In genomic region chr7:82864991-82865771, GRCm38 (mm10) we compare ENCODE assay signal across 8 mouse cellular contexts. TPM values are rescaled to one million over a fixed set of nuclear protein-coding genes. Genes with fewer than 3 reads are reported as not detected.
DNase-seq lines count a peak whose midpoint lies in the region; ATAC-seq and TF ChIP-seq lines count a peak whose summit lies in the region.

No protein-coding gene starts in this region.

- peak overlapping the region; percentile 100 for H3K4me3 ChIP-seq in hindbrain, embryonic 12.5 days
- H3K4me3 ChIP-seq in liver, embryonic 14.5 days (ENCODE audit: insufficient read depth in 1 of 2, low read depth in 2 of 2, low read length in 2 of 2): peak overlapping the region; percentile 54 to 75
- peak overlapping the region; percentile 80 for H3K4me3 ChIP-seq in stomach, embryonic 14.5 days (ENCODE audit: low read depth, low read length)

- 1% methylated on average over 22 of the region's 22 CpGs for WGBS in hindbrain, embryonic 12.5 days
- 2% methylated on average over 22 of the region's 22 CpGs for WGBS in liver, embryonic 14.5 days (ENCODE audit: insufficient replicate concordance)
- 3% methylated on average over 22 of the region's 22 CpGs for WGBS in stomach, embryonic 14.5 days

- no peaks in the 10 kb centered on the region for H3K27me3 ChIP-seq in hindbrain, embryonic 12.5 days
- peaks cover 39% of the 10 kb centered on the region for H3K27me3 ChIP-seq in liver, embryonic 14.5 days (ENCODE audit: control insufficient read depth, insufficient read depth, low read length)
- H3K27me3 ChIP-seq in stomach, embryonic 14.5 days (ENCODE audit: control insufficient read depth, insufficient read depth, low read length): no peaks in the 10 kb centered on the region

- H3K36me3 ChIP-seq in hindbrain, embryonic 12.5 days: peaks cover 15% of the 10 kb centered on the region
- H3K36me3 ChIP-seq in liver, embryonic 14.5 days (replicated peaks; ENCODE audit: control insufficient read depth, insufficient read depth, low read depth): no peaks in the 10 kb centered on the region
- H3K36me3 ChIP-seq in stomach, embryonic 14.5 days (ENCODE audit: control insufficient read depth, insufficient read depth, low read length): peaks cover 2% of the 10 kb centered on the region

- H3K4me1 ChIP-seq in hindbrain, embryonic 12.5 days: peaks cover 18% of the 10 kb centered on the region
- no peaks in the 10 kb centered on the region for H3K4me1 ChIP-seq in liver, embryonic 14.5 days (replicated peaks; ENCODE audit: control insufficient read depth in 2 of 2, insufficient read depth in 2 of 2, low read length in 1 of 2)
- peaks cover 11% of the 10 kb centered on the region; the same call in 1 of the 2 replicates for H3K4me1 ChIP-seq in stomach, embryonic 14.5 days (ENCODE audit: control insufficient read depth, insufficient read depth, low read length)

- ATAC-seq in hindbrain, embryonic 12.5 days (ENCODE audit: low FRiP score): no peak
- no peak for ATAC-seq in liver, embryonic 14.5 days (ENCODE audit: insufficient read depth)
- ATAC-seq in stomach, embryonic 14.5 days (ENCODE audit: insufficient number of reproducible peaks, insufficient read depth, low FRiP score, low read depth): no peak
- no peak for ATAC-seq in megakaryocyte-erythroid progenitor cell, adult 5-6 weeks (replicated peaks; ENCODE audit: low FRiP score, low TSS enrichment, poor library complexity, severe bottlenecking)

- H3K9me3 ChIP-seq in hindbrain, embryonic 12.5 days (replicated peaks): no peaks in the 10 kb centered on the region
- H3K9me3 ChIP-seq in liver, embryonic 14.5 days (ENCODE audit: control insufficient read depth, low read length): no peaks in the 10 kb centered on the region
- no peaks in the 10 kb centered on the region for H3K9me3 ChIP-seq in stomach, embryonic 14.5 days (ENCODE audit: control insufficient read depth, low read depth, low read length)

- peak overlapping the region; percentile 87 for H3K4me2 ChIP-seq in hindbrain, embryonic 12.5 days (replicated peaks)
- H3K4me2 ChIP-seq in liver, embryonic 14.5 days (ENCODE audit: low read depth): peak overlapping the region; percentile 76
- peak overlapping the region; percentile 97 for H3K4me2 ChIP-seq in stomach, embryonic 14.5 days (replicated peaks; ENCODE audit: low read depth, low read length)

- no peak for TF ChIP-seq EP300 in liver, embryonic 14.5 days (IDR thresholded peaks at IDR 0.05; ENCODE audit: low read depth)

- peak overlapping the region; percentile 95 for H3K9ac ChIP-seq in hindbrain, embryonic 12.5 days
- H3K9ac ChIP-seq in liver, embryonic 14.5 days (replicated peaks): peak overlapping the region; percentile 15
- H3K9ac ChIP-seq in stomach, embryonic 14.5 days (replicated peaks; ENCODE audit: low read depth, low read length): peak overlapping the region; percentile 79

- TF ChIP-seq CTCF in liver, embryonic 14.5 days (IDR thresholded peaks at IDR 0.05; ENCODE audit: low read depth): no peak

- peak; percentile 14 to 20 for DNase-seq in frontal cortex, adult 2 months (ENCODE audit: extremely low spot score in 1 of 2, low spot score in 1 of 2)
- no peak for DNase-seq in frontal cortex, postnatal 36 days (ENCODE audit: low spot score in 2 of 2)
- peak; percentile 68 for DNase-seq in ES-CJ7 (ENCODE audit: low read depth, low spot score)
- peak; percentile 68 for DNase-seq in embryo, embryonic 11 days
- no peak for DNase-seq in liver, embryonic 14.5 days (ENCODE audit: low read depth in 3 of 3, low spot score in 3 of 3)

- peak overlapping the region; percentile 100 for H3K27ac ChIP-seq in hindbrain, embryonic 12.5 days
- no peak overlapping the region for H3K27ac ChIP-seq in liver, embryonic 14.5 days
- peak overlapping the region; percentile 98 for H3K27ac ChIP-seq in stomach, embryonic 14.5 days (ENCODE audit: low read length)

RNA-seq across cellular contexts. Expression of gene Mex3b, which starts 2.0 kb away (rescaled TPM):
- 20.5 and 23.4 TPM in 2 replicates for polyA plus RNA-seq in frontal cortex, adult 2 months (2012; rRNA removed)
- polyA plus RNA-seq in hindbrain, embryonic 12.5 days (2016; fragmentation: Nextera tagmentation; extraction: Ambion mirVana): 48.2 and 50.2 TPM in 2 replicates
- polyA plus RNA-seq in liver, embryonic 14.5 days (2012; rRNA removed): 1.4 and 1.8 TPM in 2 replicates
- polyA plus RNA-seq in liver, embryonic 14.5 days (2014; fragmentation: Nextera tagmentation; extraction: Ambion mirVana): 0.48 and 0.63 TPM in 2 replicates
- polyA plus RNA-seq in stomach, embryonic 14.5 days (2014; fragmentation: Nextera tagmentation; extraction: Ambion mirVana): 14.7 and 15.1 TPM in 2 replicates
- total RNA-seq in megakaryocyte-erythroid progenitor cell, adult 5-6 weeks (2014; fragmentation: Nextera tagmentation): 2.6 and 3.1 TPM in 2 replicates
- 8.4 and 9.8 TPM in 2 replicates for total RNA-seq in megakaryocyte-erythroid progenitor cell, adult 5-6 weeks (2017)

Comparison
In these comparisons a context has a peak if more than half of its experiments do, and no peak if none do; other contexts are left out.
1. DNase-seq: peak in frontal cortex, adult 2 months (2 of 2), ES-CJ7 (single experiment) and embryo, embryonic 11 days (single experiment); none in frontal cortex, postnatal 36 days (0 of 2) and liver, embryonic 14.5 days (0 of 3).
2. H3K9ac ChIP-seq: peak in every context shown above with its lines; median percentile 95 in hindbrain, embryonic 12.5 days; 79 in stomach, embryonic 14.5 days; 15 in liver, embryonic 14.5 days.
3. Peak in every context shown above with its lines, with median percentiles within 50 percentile points of each other: H3K4me2 ChIP-seq and H3K4me3 ChIP-seq.